Mouse (Mus musculus) adrenal gland, postnatal 14 days (tissue): Measurements from ENCODE around the gene Dscaml1. TPM values are rescaled to one million over a fixed set of nuclear protein-coding genes. Genes with fewer than 3 reads are reported as not detected.
"Not testable (repeated sequence)": the region's sequence is repeated elsewhere in the genome, so short reads cannot be mapped to it uniquely, and the experiment has no call there.

ENCODE experiments used
- DNase-seq: peaks from one replicate; pipeline ENCODE4 v3.0.0; 2021; ENCODE audit warnings: mixed read lengths
- total RNA-seq: library from RNA; stranded (reverse); gene quantifications from 2 replicates; pipeline ENCODE4 v1.2.3, GENCODE M21; 2021

The Dscaml1 gene
- total RNA-seq, 1 experiment from 2014 or later: 0.78 TPM

GRCm38 (mm10) chr9:45693424-45694237 is 267.2 kb downstream of the Dscaml1 start:
- no peak for DNase-seq

- DNase-seq: no peak
These were observed 267.8 kb downstream of the Dscaml1 start for GRCm38 (mm10) chr9:45694256-45694655.

GRCm38 (mm10) chr9:45699171-45699570 is 272.7 kb downstream of the Dscaml1 start:
- DNase-seq: no peak

- no peak for DNase-seq
These were observed 276.8 kb downstream of the Dscaml1 start for GRCm38 (mm10) chr9:45703236-45703635.

- no peak for DNase-seq
These were observed 278.0 kb downstream of the Dscaml1 start for GRCm38 (mm10) chr9:45704441-45704840.

- peak; percentile 62 for DNase-seq
These were observed 283.9 kb downstream of the Dscaml1 start for GRCm38 (mm10) chr9:45710300-45710699.

GRCm38 (mm10) chr9:45715387-45715786 is 289.0 kb downstream of the Dscaml1 start:
- no peak for DNase-seq

- no peak for DNase-seq
These were observed 293.6 kb downstream of the Dscaml1 start for GRCm38 (mm10) chr9:45719997-45720396.

- DNase-seq: no peak
These were observed 305.4 kb downstream of the Dscaml1 start for GRCm38 (mm10) chr9:45731851-45732250.

GRCm38 (mm10) chr9:45733246-45733645 is 306.8 kb downstream of the Dscaml1 start:
- no peak for DNase-seq

GRCm38 (mm10) chr9:45739001-45739701 is 312.7 kb downstream of the Dscaml1 start:
- peak; percentile 25 for DNase-seq

GRCm38 (mm10) chr9:45739702-45740583 is 313.5 kb downstream of the Dscaml1 start:
- DNase-seq: peak; percentile 88

- peak; percentile 22 for DNase-seq
These were observed 314.2 kb downstream of the Dscaml1 start for GRCm38 (mm10) chr9:45740584-45740980.

- DNase-seq: no peak
These were observed 319.0 kb downstream of the Dscaml1 start for GRCm38 (mm10) chr9:45745451-45745850.

- no peak for DNase-seq
These were observed 323.5 kb downstream of the Dscaml1 start for GRCm38 (mm10) chr9:45749917-45750316.

- peak; percentile 70 for DNase-seq
These were observed 328.1 kb downstream of the Dscaml1 start for GRCm38 (mm10) chr9:45754452-45755091.

GRCm38 (mm10) chr9:45766195-45766594 is 339.8 kb downstream of the Dscaml1 start:
- no peak for DNase-seq

GRCm38 (mm10) chr9:45767155-45767554 is 340.7 kb downstream of the Dscaml1 start:
- no peak for DNase-seq

GRCm38 (mm10) chr9:45768421-45768820 is 342.0 kb downstream of the Dscaml1 start:
- no peak for DNase-seq

GRCm38 (mm10) chr9:45769596-45769995 is 343.2 kb downstream of the Dscaml1 start:
- DNase-seq: no peak

- no peak for DNase-seq
These were observed 347.7 kb downstream of the Dscaml1 start for GRCm38 (mm10) chr9:45774088-45774487.

GRCm38 (mm10) chr9:45776176-45776575 is 349.7 kb downstream of the Dscaml1 start:
- not testable (repeated sequence) for DNase-seq
